Mouse (Mus musculus): ENCODE measurements around the gene Gpr31b.

DNA sequence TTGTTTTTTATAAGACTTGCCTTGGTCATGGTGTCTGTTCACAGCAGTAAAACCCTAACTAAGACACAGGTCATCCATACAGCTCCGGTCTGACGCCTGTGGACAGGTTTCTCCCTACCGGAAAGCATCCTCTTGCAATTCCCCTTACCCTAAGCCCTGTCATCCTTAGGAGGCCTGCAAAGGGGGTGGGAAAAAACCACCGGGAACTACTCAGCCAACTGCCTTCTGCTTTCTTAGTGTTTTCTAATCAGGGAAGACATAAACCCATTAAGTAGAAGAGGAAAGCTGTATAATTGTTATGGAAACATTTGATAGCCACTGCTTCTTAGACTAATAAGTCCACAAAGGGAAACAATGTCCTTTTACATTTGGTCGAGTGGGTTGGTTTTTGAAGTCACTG, 45.1 kb downstream of the Gpr31b start:
- TF ChIP-seq RAD21 (IDR thresholded peaks at IDR 0.05; ENCODE audit: low read depth, low read length) (no peak), CTCF (conservative IDR thresholded peaks at IDR 0.05 in 1 of 2, IDR thresholded peaks at IDR 0.05 in 1 of 2; ENCODE audit: low read depth in 2 of 2, low read length in 2 of 2) (no peak), MAX (IDR thresholded peaks at IDR 0.05; ENCODE audit: low read length) (no peak), TCF12 (IDR thresholded peaks at IDR 0.05; ENCODE audit: low read depth, low read length) (no peak), SIN3A (IDR thresholded peaks at IDR 0.05; ENCODE audit: low read length) (no peak), EP300 (IDR thresholded peaks at IDR 0.05; ENCODE audit: low read length) (no peak), PAX5 (IDR thresholded peaks at IDR 0.05; ENCODE audit: low read length) (no peak), MAFK (IDR thresholded peaks at IDR 0.05; ENCODE audit: insufficient replicate concordance, low read length) (no peak)

Data from CH12.LX (cell line).